Mouse (Mus musculus) cerebellum, adult (tissue): ENCODE data around the gene Ap3b1.

Source experiments
- ATAC-seq: cut with Nextera tagmentation; 2 replicates; pipeline ENCODE4 v1.9.2; 2017; ENCODE audit warnings: mild to moderate bottlenecking, moderate library complexity, mixed read lengths; ENCODE audit not compliant: insufficient number of reproducible peaks, low FRiP score, low TSS enrichment

Ap3b1 gene

DNA sequence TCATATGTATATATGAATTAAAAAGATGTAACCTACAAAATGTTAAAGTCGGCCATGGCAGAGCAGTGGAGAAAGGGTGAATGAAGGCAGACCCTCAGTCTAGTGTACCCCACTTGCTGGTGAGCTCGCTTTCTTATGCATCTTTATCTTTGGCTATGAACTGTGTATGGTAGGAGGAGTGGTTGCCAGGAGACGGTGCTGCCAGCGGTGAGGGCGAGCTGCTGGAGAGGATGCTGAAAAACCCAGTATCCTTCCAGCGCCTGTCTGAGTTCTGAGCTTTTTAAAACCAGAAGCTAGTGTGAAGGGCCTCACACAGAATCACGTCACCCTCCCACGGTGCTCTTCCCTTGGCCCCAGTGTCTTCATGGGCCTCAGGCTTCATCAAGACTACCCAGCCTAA, 214.6 kb downstream of the Ap3b1 start:
- no peak for ATAC-seq

GRCm38 (mm10) chr13:94573833-94574232, 215.1 kb downstream of the Ap3b1 start:
- no peak for ATAC-seq

DNA sequence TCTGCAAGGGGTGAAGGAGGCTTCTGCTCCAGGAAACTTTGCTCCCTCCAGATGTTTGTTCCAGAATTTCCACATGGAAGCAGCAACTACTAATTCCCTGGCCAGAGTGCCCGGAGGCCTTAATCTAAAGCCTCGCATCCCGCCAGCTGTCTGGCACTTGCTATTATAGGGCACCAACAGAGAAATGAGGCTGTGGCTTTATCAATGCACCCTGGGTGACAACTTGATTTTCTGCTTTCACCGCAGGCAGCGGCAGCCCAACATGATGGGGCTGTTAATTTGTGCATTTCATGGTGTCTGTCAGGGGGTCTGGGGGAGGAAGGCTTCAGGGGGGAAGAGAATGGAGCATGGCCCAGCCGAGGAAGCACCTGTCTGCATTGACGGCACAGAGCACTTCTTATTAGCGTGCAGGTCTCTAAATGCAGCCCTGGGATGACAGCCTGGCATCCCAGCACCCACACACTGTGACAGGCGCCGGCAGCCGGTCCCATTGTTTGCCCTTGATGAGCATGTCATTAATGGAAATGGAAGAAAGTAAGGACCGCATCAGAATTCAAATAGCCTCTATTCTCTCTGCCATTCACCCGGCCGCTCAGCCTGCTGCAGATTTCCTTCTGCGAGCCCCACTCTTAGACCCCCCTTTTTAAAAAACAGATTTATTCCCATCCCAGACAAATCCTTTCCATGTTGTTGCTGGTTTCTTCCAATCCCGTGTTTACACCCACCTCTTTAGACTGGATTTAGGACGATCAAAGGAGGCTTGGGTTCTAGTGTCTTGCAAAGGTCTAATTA, 217.0 kb downstream of the Ap3b1 start:
- ATAC-seq: no peak

DNA sequence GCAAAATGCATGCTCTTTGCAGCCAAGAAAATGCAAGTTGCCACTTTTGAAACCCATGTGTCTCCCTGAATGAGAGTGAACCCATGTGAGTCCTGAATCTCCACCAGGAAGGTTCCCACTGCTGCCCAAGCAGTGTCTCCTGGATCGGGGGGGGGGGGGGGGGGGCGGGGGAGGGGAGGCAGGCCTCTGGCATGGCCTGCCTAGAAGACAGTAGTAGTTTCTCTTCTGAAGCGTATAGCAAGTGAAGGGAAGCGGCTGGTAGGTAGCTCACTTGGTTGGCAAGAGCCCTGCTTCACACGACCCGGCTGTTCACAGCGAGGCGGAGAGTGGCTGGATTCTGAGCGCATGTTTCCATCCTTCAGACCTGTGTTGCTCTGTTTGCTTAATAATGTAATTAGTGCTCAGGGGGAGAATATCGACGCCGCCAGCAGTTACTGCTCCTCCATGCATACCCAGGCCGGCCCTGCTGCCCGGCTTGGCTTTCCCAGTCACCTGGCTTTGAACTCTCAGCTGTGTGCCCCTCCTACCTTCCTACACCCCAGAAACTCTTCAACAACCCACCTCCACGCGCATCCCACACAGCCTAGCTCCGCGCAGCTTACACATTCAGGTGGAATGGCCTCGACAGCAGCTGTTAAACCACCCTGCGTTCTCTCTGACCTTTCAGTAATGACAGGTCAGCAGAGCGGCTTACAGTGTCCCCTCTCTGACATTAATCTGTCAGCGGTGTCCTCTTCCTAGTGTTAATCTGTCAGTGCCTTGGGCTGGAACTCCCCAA, 217.8 kb downstream of the Ap3b1 start:
- ATAC-seq: no peak

- ATAC-seq: no peak
Measured at GRCm38 (mm10) chr13:94577177-94577540, 218.4 kb downstream of the Ap3b1 start.

DNA sequence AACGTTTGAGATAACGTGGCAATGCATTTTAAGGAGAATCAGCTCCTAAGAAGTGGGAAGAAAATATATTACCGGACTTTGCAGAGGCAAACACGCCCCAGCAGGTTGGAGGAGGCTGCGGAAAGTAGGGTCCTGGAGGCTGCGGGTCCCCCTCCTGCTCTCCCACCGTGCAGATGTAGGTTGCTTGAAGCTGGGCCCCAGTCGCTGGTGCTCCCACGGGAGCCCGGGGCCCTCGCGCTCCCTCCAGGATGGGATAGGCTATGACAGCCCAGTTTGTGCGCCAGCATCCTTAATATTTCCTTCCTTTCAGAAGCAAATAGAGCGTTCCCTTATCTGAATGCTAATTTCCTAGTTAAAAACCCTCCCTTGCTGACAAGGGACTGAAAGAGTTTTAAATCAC, 236.5 kb downstream of the Ap3b1 start:
- ATAC-seq: no peak

GRCm38 (mm10) chr13:94595701-94596361, 237.1 kb downstream of the Ap3b1 start:
- no peak for ATAC-seq

DNA sequence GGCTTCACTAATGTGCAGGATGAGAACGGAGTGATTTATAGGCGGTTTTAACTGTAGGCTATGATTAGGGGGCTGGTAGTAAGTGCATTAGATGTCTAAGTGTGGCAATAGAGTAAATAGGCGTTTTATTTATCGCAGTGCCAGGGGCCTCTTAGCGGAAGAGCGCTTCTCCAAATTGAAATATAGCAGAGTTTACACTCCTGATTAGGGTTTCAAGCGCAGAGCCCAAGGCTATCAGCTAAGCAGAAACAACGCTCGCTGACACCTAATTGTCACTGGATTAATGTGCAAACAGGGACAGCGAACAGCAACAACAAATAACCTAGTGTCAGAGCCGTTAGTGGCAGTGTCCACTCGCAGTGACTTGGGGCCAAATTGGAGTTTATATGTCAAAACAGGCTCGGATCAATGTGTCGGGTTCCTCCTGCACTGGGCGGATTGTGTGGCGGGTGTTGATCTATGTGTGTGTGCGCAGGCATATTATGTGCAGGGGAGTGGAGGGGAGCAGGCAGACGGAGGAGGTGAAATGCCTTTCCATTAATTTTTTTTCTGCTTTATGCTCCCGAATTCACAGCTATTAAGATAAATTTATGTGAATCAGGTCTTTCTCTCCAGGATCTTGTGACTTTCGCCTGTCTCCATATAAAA, 237.8 kb downstream of the Ap3b1 start:
- ATAC-seq: no peak

GRCm38 (mm10) chr13:94599718-94600117, 241.0 kb downstream of the Ap3b1 start:
- ATAC-seq: no peak

GRCm38 (mm10) chr13:94607035-94607860, 248.5 kb downstream of the Ap3b1 start:
- ATAC-seq: no peak

DNA sequence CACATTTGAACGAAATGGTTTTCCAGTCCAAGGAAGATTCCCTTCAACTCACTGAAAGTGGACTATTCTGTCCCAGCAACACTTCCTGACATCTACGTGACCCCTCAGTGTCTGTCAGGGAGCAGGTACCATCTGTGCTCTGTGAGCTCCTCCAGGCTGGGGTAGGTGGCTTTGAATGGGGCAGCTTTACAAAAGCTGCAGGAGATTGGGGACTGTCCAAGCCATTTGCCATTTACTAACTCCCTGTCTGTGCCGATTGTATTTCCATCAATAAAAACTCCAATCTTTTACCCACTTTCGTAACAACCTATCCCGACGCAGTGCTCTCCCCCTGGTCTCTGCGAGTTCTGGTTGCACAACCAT, 249.1 kb downstream of the Ap3b1 start:
- no peak for ATAC-seq

DNA sequence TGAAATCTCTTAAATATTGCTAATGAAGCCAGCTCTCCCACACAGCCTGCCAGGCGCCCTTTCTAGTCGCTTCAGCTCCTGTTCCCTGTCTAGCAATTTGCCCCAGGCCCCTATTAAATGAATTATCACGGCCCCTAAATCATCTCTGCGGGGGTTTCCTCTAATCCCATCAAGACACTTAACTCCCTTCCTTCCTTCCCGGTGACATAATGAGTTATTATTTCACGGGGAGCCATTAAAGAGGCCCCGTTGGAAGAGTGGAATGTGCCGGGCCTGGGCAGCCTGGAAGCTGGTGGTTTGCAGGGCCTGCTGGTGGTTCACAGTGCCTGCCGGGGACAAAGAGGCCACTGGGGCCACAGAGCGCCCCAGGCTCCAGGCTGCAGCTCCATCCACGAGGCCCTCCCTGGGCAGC, 249.7 kb downstream of the Ap3b1 start:
- no peak for ATAC-seq

- no peak for ATAC-seq
Measured at GRCm38 (mm10) chr13:94608947-94609346, 250.2 kb downstream of the Ap3b1 start.
